Mouse (Mus musculus) hindbrain, embryonic 12.5 days (tissue): ENCODE data around the gene Fancc. TPM values are rescaled to one million over a fixed set of nuclear protein-coding genes. Genes with fewer than 3 reads are reported as not detected.

ENCODE experiments used
- ATAC-seq: fragments of 200-750 bp; cut with Nextera tagmentation; 2 replicates; pipeline ENCODE4 v1.8.0; 2017; ENCODE audit warnings: moderate TSS enrichment; ENCODE audit not compliant: low FRiP score
- H3K27ac ChIP-seq: fragments of 300-500 bp; sonication (generic); 2 replicates; pipeline ENCODE4 v1.5.1; 2016; ENCODE audit warnings: mild to moderate bottlenecking
- H3K27me3 ChIP-seq: fragments of 300-500 bp; sonication (generic); 2 replicates; pipeline ENCODE4 v1.6.1; 2016; ENCODE audit warnings: mild to moderate bottlenecking
- H3K36me3 ChIP-seq: fragments of 300-500 bp; sonication (generic); 2 replicates; pipeline ENCODE4 v1.6.1; 2016; ENCODE audit warnings: mild to moderate bottlenecking
- H3K4me1 ChIP-seq: fragments of 300-500 bp; sonication (generic); 2 replicates; pipeline ENCODE4 v1.6.1; 2016
- H3K4me2 ChIP-seq: fragments of 300-500 bp; sonication (generic); replicated peaks from 2 replicates; pipeline ENCODE4 v1.6.1; 2016; ENCODE audit warnings: mild to moderate bottlenecking
- H3K4me3 ChIP-seq: fragments of 300-500 bp; sonication (generic); 2 replicates; pipeline ENCODE4 v1.5.1; 2016; ENCODE audit warnings: mild to moderate bottlenecking
- H3K9ac ChIP-seq: fragments of 300-500 bp; sonication (generic); 2 replicates; pipeline ENCODE4 v1.6.1; 2016; ENCODE audit warnings: mild to moderate bottlenecking, moderate library complexity
- H3K9me3 ChIP-seq: fragments of 300-500 bp; sonication (generic); replicated peaks from 2 replicates; pipeline ENCODE4 v1.6.1; 2016; ENCODE audit warnings: mild to moderate bottlenecking
- WGBS: fragments of 180-500 bp; shearing (Covaris S2); methylation state at CpG from one replicate; pipeline ENCODE4 v1.1.7; 2016; 5-methylcytosine and 5-hydroxymethylcytosine counted together
- polyA plus RNA-seq: library from polyadenylated mRNA; unstranded; fragments of >200 nt; fragmentation: Nextera tagmentation; extraction: Ambion mirVana; gene quantifications from 2 replicates; pipeline ENCODE4 v1.2.1, GENCODE M21; 2016

Gene Fancc
- polyA plus RNA-seq, 1 experiment from 2014 or later = 20.4 TPM

DNA sequence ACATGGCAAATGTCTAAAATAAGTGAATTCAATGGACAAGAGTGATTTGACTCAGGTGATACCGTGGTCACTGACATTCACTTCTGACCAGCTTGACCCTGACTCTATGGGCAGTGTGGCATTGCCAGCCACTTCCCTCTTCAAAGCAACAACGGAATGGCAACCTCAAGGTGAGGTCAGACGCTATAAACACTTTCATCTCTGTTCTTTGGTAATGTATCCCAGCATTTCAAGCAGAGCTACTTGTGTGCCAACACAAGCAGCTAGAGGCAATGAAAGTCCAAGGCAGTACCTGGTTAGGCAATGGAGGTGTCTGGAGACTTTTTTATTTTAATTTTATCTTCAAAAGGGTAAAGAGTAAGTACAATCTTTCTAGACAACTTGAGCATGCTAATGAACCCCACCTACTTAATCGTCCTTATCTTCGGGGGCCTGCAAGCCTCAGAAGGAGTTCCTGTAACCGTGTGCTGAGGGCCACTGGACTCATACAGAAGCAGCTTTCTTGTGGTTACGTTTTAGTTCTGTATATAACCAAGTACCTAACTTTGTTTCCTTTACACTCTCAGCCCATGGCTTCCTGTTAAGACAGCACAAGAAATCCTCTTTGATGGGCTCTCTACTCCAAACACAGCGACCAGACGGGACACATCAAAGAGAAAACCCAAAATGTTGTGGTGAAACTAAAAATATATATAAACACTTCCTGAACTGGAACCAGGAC, 86.3 kb downstream of the Fancc start:
- Histone ChIP-seq H3K4me1 (no peaks in the 10 kb centered on the region), H3K4me3 (no peak overlapping the region), H3K27me3 (no peaks in the 10 kb centered on the region), H3K27ac (no peak overlapping the region), H3K36me3 (no peaks in the 10 kb centered on the region), H3K9me3 (no peaks in the 10 kb centered on the region), H3K9ac (no peak overlapping the region), H3K4me2 (no peak overlapping the region)
- WGBS = 83% methylated on average over 9 of the region's 9 CpGs
- ATAC-seq = no peak

- H3K27ac ChIP-seq = no peak overlapping the region
Observed at GRCm38 (mm10) chr13:63405151-63405550, 91.9 kb downstream of the Fancc start.

GRCm38 (mm10) chr13:63404657-63405056, 92.4 kb downstream of the Fancc start:
- ATAC-seq = no peak
- H3K9me3 ChIP-seq = no peaks in the 10 kb centered on the region
- 88% methylated on average over 2 of the region's 2 CpGs for WGBS

More at GRCm38 (mm10) chr13:63405151-63405550, 91.9 kb downstream of the Fancc start:
- no peak overlapping the region for H3K9ac ChIP-seq
- no peaks in the 10 kb centered on the region for H3K4me1 ChIP-seq
- H3K36me3 ChIP-seq = no peaks in the 10 kb centered on the region
- H3K4me2 ChIP-seq = no peak overlapping the region
- no peak for ATAC-seq
- no peaks in the 10 kb centered on the region for H3K9me3 ChIP-seq
- WGBS = 80% methylated on average over 4 of the region's 4 CpGs
- no peak overlapping the region for H3K4me3 ChIP-seq
- no peaks in the 10 kb centered on the region for H3K27me3 ChIP-seq

GRCm38 (mm10) chr13:63402823-63403222, 94.3 kb downstream of the Fancc start:
- Histone ChIP-seq H3K9ac (no peak overlapping the region), H3K9me3 (no peaks in the 10 kb centered on the region), H3K4me1 (no peaks in the 10 kb centered on the region), H3K4me2 (no peak overlapping the region), H3K36me3 (peaks cover 4% of the 10 kb centered on the region; the same call in 1 of the 2 replicates), H3K27me3 (no peaks in the 10 kb centered on the region), H3K4me3 (no peak overlapping the region), H3K27ac (no peak overlapping the region)
- WGBS = 83% methylated on average over 2 of the region's 2 CpGs
- ATAC-seq = no peak

More at GRCm38 (mm10) chr13:63404657-63405056, 92.4 kb downstream of the Fancc start:
- Histone ChIP-seq H3K27ac (no peak overlapping the region), H3K4me3 (no peak overlapping the region), H3K4me2 (no peak overlapping the region), H3K36me3 (peaks cover 4% of the 10 kb centered on the region; the same call in 1 of the 2 replicates), H3K4me1 (no peaks in the 10 kb centered on the region), H3K27me3 (no peaks in the 10 kb centered on the region), H3K9ac (no peak overlapping the region)

- ATAC-seq = no peak
- Histone ChIP-seq H3K9ac (no peak overlapping the region), H3K4me2 (no peak overlapping the region), H3K27ac (no peak overlapping the region), H3K4me1 (no peaks in the 10 kb centered on the region), H3K9me3 (no peaks in the 10 kb centered on the region), H3K36me3 (peaks cover 4% of the 10 kb centered on the region; the same call in 1 of the 2 replicates), H3K27me3 (no peaks in the 10 kb centered on the region), H3K4me3 (no peak overlapping the region)
- 91% methylated on average over 6 of the region's 6 CpGs for WGBS
Observed at GRCm38 (mm10) chr13:63400069-63400468, 97.0 kb downstream of the Fancc start.

DNA sequence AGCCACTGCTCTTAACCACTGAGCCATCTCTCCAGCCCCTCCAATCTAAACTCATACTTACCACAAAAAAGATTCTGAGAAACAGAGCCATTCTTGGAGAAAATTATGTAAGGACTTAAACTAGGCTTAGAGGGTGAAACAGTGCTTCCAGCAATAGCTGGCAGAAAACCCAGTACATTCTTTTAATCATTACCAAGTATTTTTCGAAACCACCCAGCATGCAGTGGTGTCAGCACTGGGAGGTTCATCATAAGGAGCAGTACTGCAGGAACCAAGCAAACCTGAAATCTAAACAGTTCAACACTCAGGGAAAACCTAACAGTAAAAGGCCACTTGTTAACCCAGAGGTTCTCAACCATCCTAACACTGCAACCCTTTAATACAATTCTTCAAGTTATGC, 99.7 kb downstream of the Fancc start:
- H3K9ac ChIP-seq = no peak overlapping the region
- no peaks in the 10 kb centered on the region for H3K9me3 ChIP-seq
- H3K4me2 ChIP-seq = no peak overlapping the region
- no peak overlapping the region for H3K4me3 ChIP-seq
- no peaks in the 10 kb centered on the region for H3K27me3 ChIP-seq
- WGBS = 97% methylated on average over 1 of the region's 1 CpGs
- H3K36me3 ChIP-seq = peaks cover 4% of the 10 kb centered on the region; the same call in 1 of the 2 replicates
- ATAC-seq = no peak
- H3K27ac ChIP-seq = no peak overlapping the region
- no peaks in the 10 kb centered on the region for H3K4me1 ChIP-seq

GRCm38 (mm10) chr13:63394304-63395063, 102.6 kb downstream of the Fancc start:
- H3K27me3 ChIP-seq = no peaks in the 10 kb centered on the region
- H3K4me3 ChIP-seq = no peak overlapping the region
- H3K27ac ChIP-seq = no peak overlapping the region
- no peak overlapping the region for H3K9ac ChIP-seq
- H3K4me1 ChIP-seq = no peaks in the 10 kb centered on the region
- no peak overlapping the region for H3K4me2 ChIP-seq
- no peaks in the 10 kb centered on the region for H3K9me3 ChIP-seq
- H3K36me3 ChIP-seq = no peaks in the 10 kb centered on the region
- 86% methylated on average over 7 of the region's 7 CpGs for WGBS
- no peak for ATAC-seq

- H3K4me1 ChIP-seq = no peaks in the 10 kb centered on the region
- 89% methylated on average over 2 of the region's 2 CpGs for WGBS
- H3K9me3 ChIP-seq = no peaks in the 10 kb centered on the region
- no peak overlapping the region for H3K9ac ChIP-seq
- H3K4me3 ChIP-seq = no peak overlapping the region
- no peaks in the 10 kb centered on the region for H3K27me3 ChIP-seq
- H3K36me3 ChIP-seq = no peaks in the 10 kb centered on the region
- no peak overlapping the region for H3K4me2 ChIP-seq
- no peak for ATAC-seq
- no peak overlapping the region for H3K27ac ChIP-seq
Observed at GRCm38 (mm10) chr13:63385234-63385633, 111.8 kb downstream of the Fancc start.

DNA sequence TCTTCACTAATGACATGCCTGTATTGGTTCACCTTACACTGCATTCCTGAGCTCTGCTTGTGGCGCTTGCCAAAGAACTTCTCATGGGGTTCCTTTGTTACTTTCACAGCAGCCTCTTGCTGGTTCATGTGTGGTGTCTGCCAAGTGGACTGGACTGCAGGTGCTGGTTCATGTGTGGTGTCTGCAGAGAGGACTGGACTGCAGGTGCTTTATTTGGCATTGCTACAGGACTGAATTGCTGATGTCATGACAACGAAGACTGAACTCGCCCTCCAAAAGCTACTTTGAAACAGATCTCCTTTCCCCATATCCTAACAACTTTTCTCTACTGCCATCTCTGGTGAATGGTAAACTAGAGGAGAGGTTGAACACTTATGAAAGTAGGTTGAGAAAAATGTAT, 112.3 kb downstream of the Fancc start:
- Histone ChIP-seq H3K27me3 (no peaks in the 10 kb centered on the region), H3K9ac (no peak overlapping the region), H3K9me3 (no peaks in the 10 kb centered on the region), H3K4me2 (no peak overlapping the region), H3K4me1 (no peaks in the 10 kb centered on the region), H3K36me3 (no peaks in the 10 kb centered on the region), H3K4me3 (no peak overlapping the region), H3K27ac (no peak overlapping the region)
- ATAC-seq = no peak
- WGBS = 88% methylated on average over 3 of the region's 3 CpGs

GRCm38 (mm10) chr13:63382206-63382605, 114.9 kb downstream of the Fancc start:
- no peak for ATAC-seq

GRCm38 (mm10) chr13:63373460-63374166, 123.5 kb downstream of the Fancc start:
- 88% methylated on average over 7 of the region's 7 CpGs for WGBS
- Histone ChIP-seq H3K4me1 (no peaks in the 10 kb centered on the region), H3K4me3 (no peak overlapping the region), H3K27me3 (no peaks in the 10 kb centered on the region), H3K9ac (no peak overlapping the region), H3K27ac (no peak overlapping the region), H3K4me2 (no peak overlapping the region), H3K36me3 (no peaks in the 10 kb centered on the region), H3K9me3 (no peaks in the 10 kb centered on the region)
- ATAC-seq = no peak

More at GRCm38 (mm10) chr13:63382206-63382605, 114.9 kb downstream of the Fancc start:
- no peaks in the 10 kb centered on the region for H3K9me3 ChIP-seq
- H3K4me1 ChIP-seq = no peaks in the 10 kb centered on the region
- H3K4me3 ChIP-seq = no peak overlapping the region
- H3K27me3 ChIP-seq = no peaks in the 10 kb centered on the region
- no peak overlapping the region for H3K27ac ChIP-seq
- no peaks in the 10 kb centered on the region for H3K36me3 ChIP-seq
- H3K4me2 ChIP-seq = no peak overlapping the region
- 61% methylated on average over 2 of the region's 2 CpGs for WGBS
- H3K9ac ChIP-seq = no peak overlapping the region

- no peak overlapping the region for H3K9ac ChIP-seq
- no peak overlapping the region for H3K4me3 ChIP-seq
- no peak overlapping the region for H3K27ac ChIP-seq
- no peaks in the 10 kb centered on the region for H3K4me1 ChIP-seq
- H3K4me2 ChIP-seq = no peak overlapping the region
- no peak for ATAC-seq
- no peaks in the 10 kb centered on the region for H3K27me3 ChIP-seq
- no peaks in the 10 kb centered on the region for H3K36me3 ChIP-seq
- H3K9me3 ChIP-seq = no peaks in the 10 kb centered on the region
- WGBS = 91% methylated on average over 3 of the region's 3 CpGs
Observed at GRCm38 (mm10) chr13:63361755-63362154, 135.3 kb downstream of the Fancc start.
